Mouse (Mus musculus): ENCODE data around the gene Zfp61. TPM values are rescaled to one million over a fixed set of nuclear protein-coding genes. Genes with fewer than 3 reads are reported as not detected.

The Zfp61 gene
- 6.0 TPM for polyA plus RNA-seq (2014; fragmentation: Illumina TruSeq; extraction: RNeasy Lipid Tissue Mini Kit (QIAGEN cat#74804); ENCODE audit: insufficient read depth, low read depth, low replicate concordance)

GRCm38 (mm10) chr7:24300771-24301282, at the start of gene Zfp61:
Gene Zfp61, minus strand, starts transcription at chr7:24301232.

GRCm38 (mm10) chr7:24348896-24349295, 47.9 kb upstream of the Zfp61 start, which contains the start of gene Lypd5:
Gene Lypd5, plus strand, starts transcription at chr7:24349196.

GRCm38 (mm10) chr7:24333304-24333986, 32.4 kb upstream of the Zfp61 start, which contains the start of gene Tescl:
Gene Tescl, minus strand, starts transcription at chr7:24333936.

GRCm38 (mm10) chr7:24316567-24317092, 15.6 kb upstream of the Zfp61 start, which contains the start of gene Zfp94:
Gene Zfp94, minus strand, starts transcription at chr7:24316666.

GRCm38 (mm10) chr7:24270288-24270672, 30.8 kb downstream of the Zfp61 start, which contains the start of gene Zfp93:
Gene Zfp93, plus strand, starts transcription at chr7:24270420.

GRCm38 (mm10) chr7:24254633-24255474, 46.2 kb downstream of the Zfp61 start, which contains the start of gene Zfp108:
Gene Zfp108, plus strand, starts transcription at chr7:24254794.

Other genes with a start within 250 kb of the Zfp61 start
- gene Vmn1r183, start 248.0 kb downstream of the Zfp61 start, polyA plus RNA-seq (2014; fragmentation: Illumina TruSeq; extraction: RNeasy Lipid Tissue Mini Kit (QIAGEN cat#74804); ENCODE audit: insufficient read depth, low read depth, low replicate concordance): not detected
- 12.8 TPM for gene Zfp180, start 219.3 kb downstream of the Zfp61 start, polyA plus RNA-seq (2014; fragmentation: Illumina TruSeq; extraction: RNeasy Lipid Tissue Mini Kit (QIAGEN cat#74804); ENCODE audit: insufficient read depth, low read depth, low replicate concordance)
- gene Zfp112, start 188.9 kb downstream of the Zfp61 start, polyA plus RNA-seq (2014; fragmentation: Illumina TruSeq; extraction: RNeasy Lipid Tissue Mini Kit (QIAGEN cat#74804); ENCODE audit: insufficient read depth, low read depth, low replicate concordance): 0.94 TPM
- gene Zfp235, start 167.1 kb downstream of the Zfp61 start, polyA plus RNA-seq (2014; fragmentation: Illumina TruSeq; extraction: RNeasy Lipid Tissue Mini Kit (QIAGEN cat#74804); ENCODE audit: insufficient read depth, low read depth, low replicate concordance): 4.7 TPM
- gene Zfp114, start 126.2 kb downstream of the Zfp61 start, polyA plus RNA-seq (2014; fragmentation: Illumina TruSeq; extraction: RNeasy Lipid Tissue Mini Kit (QIAGEN cat#74804); ENCODE audit: insufficient read depth, low read depth, low replicate concordance): 0.18 TPM
- 2.8 TPM for gene Zfp111, start 89.8 kb downstream of the Zfp61 start, polyA plus RNA-seq (2014; fragmentation: Illumina TruSeq; extraction: RNeasy Lipid Tissue Mini Kit (QIAGEN cat#74804); ENCODE audit: insufficient read depth, low read depth, low replicate concordance)
- gene Zfp109, start 63.7 kb downstream of the Zfp61 start, polyA plus RNA-seq (2014; fragmentation: Illumina TruSeq; extraction: RNeasy Lipid Tissue Mini Kit (QIAGEN cat#74804); ENCODE audit: insufficient read depth, low read depth, low replicate concordance): 0.72 TPM
- 1.1 TPM for gene Zfp108, start 46.4 kb downstream of the Zfp61 start, polyA plus RNA-seq (2014; fragmentation: Illumina TruSeq; extraction: RNeasy Lipid Tissue Mini Kit (QIAGEN cat#74804); ENCODE audit: insufficient read depth, low read depth, low replicate concordance)
- gene Zfp93, start 30.8 kb downstream of the Zfp61 start, polyA plus RNA-seq (2014; fragmentation: Illumina TruSeq; extraction: RNeasy Lipid Tissue Mini Kit (QIAGEN cat#74804); ENCODE audit: insufficient read depth, low read depth, low replicate concordance): 2.4 TPM
- gene Zfp94, start 15.4 kb upstream of the Zfp61 start, polyA plus RNA-seq (2014; fragmentation: Illumina TruSeq; extraction: RNeasy Lipid Tissue Mini Kit (QIAGEN cat#74804); ENCODE audit: insufficient read depth, low read depth, low replicate concordance): 5.2 TPM
- not detected for gene Tescl, start 32.7 kb upstream of the Zfp61 start, polyA plus RNA-seq (2014; fragmentation: Illumina TruSeq; extraction: RNeasy Lipid Tissue Mini Kit (QIAGEN cat#74804); ENCODE audit: insufficient read depth, low read depth, low replicate concordance)
- not detected for gene Lypd5, start 48.0 kb upstream of the Zfp61 start, polyA plus RNA-seq (2014; fragmentation: Illumina TruSeq; extraction: RNeasy Lipid Tissue Mini Kit (QIAGEN cat#74804); ENCODE audit: insufficient read depth, low read depth, low replicate concordance)
- 4.4 TPM for gene Kcnn4, start 69.0 kb upstream of the Zfp61 start, polyA plus RNA-seq (2014; fragmentation: Illumina TruSeq; extraction: RNeasy Lipid Tissue Mini Kit (QIAGEN cat#74804); ENCODE audit: insufficient read depth, low read depth, low replicate concordance)
- 13.7 TPM for gene Smg9, start 98.4 kb upstream of the Zfp61 start, polyA plus RNA-seq (2014; fragmentation: Illumina TruSeq; extraction: RNeasy Lipid Tissue Mini Kit (QIAGEN cat#74804); ENCODE audit: insufficient read depth, low read depth, low replicate concordance)
- gene Irgc1, start 151.1 kb upstream of the Zfp61 start, polyA plus RNA-seq (2014; fragmentation: Illumina TruSeq; extraction: RNeasy Lipid Tissue Mini Kit (QIAGEN cat#74804); ENCODE audit: insufficient read depth, low read depth, low replicate concordance): 0.29 TPM
- 48.8 TPM for gene Plaur, start 161.3 kb upstream of the Zfp61 start, polyA plus RNA-seq (2014; fragmentation: Illumina TruSeq; extraction: RNeasy Lipid Tissue Mini Kit (QIAGEN cat#74804); ENCODE audit: insufficient read depth, low read depth, low replicate concordance)
- 8.8 TPM for gene Cadm4, start 180.8 kb upstream of the Zfp61 start, polyA plus RNA-seq (2014; fragmentation: Illumina TruSeq; extraction: RNeasy Lipid Tissue Mini Kit (QIAGEN cat#74804); ENCODE audit: insufficient read depth, low read depth, low replicate concordance)
- gene Zfp428, start 205.8 kb upstream of the Zfp61 start, polyA plus RNA-seq (2014; fragmentation: Illumina TruSeq; extraction: RNeasy Lipid Tissue Mini Kit (QIAGEN cat#74804); ENCODE audit: insufficient read depth, low read depth, low replicate concordance): 2.8 TPM
- gene AC161166.1, start 211.2 kb upstream of the Zfp61 start, polyA plus RNA-seq (2014; fragmentation: Illumina TruSeq; extraction: RNeasy Lipid Tissue Mini Kit (QIAGEN cat#74804); ENCODE audit: insufficient read depth, low read depth, low replicate concordance): not detected
- gene Irgq, start 229.5 kb upstream of the Zfp61 start, polyA plus RNA-seq (2014; fragmentation: Illumina TruSeq; extraction: RNeasy Lipid Tissue Mini Kit (QIAGEN cat#74804); ENCODE audit: insufficient read depth, low read depth, low replicate concordance): 4.7 TPM
- not detected for gene Pinlyp, start 244.9 kb upstream of the Zfp61 start, polyA plus RNA-seq (2014; fragmentation: Illumina TruSeq; extraction: RNeasy Lipid Tissue Mini Kit (QIAGEN cat#74804); ENCODE audit: insufficient read depth, low read depth, low replicate concordance)
- 16.8 TPM for gene Xrcc1, start 245.1 kb upstream of the Zfp61 start, polyA plus RNA-seq (2014; fragmentation: Illumina TruSeq; extraction: RNeasy Lipid Tissue Mini Kit (QIAGEN cat#74804); ENCODE audit: insufficient read depth, low read depth, low replicate concordance)

Data from lung, adult 10 weeks (tissue).